Mouse (Mus musculus): ENCODE results near the gene Oca2. TPM values are rescaled to one million over a fixed set of nuclear protein-coding genes. Genes with fewer than 3 reads are reported as not detected.

Gene Oca2
- total RNA-seq, 2 experiments from 2014 or later, result not detected

GRCm38 (mm10) chr7:56356658-56357342, 117.2 kb downstream of the Oca2 start:
- ATAC-seq (replicated peaks; ENCODE audit: low FRiP score, low TSS enrichment, poor library complexity, severe bottlenecking), result no peak

- ATAC-seq (replicated peaks; ENCODE audit: low FRiP score, low TSS enrichment, poor library complexity, severe bottlenecking), result no peak
Measured at GRCm38 (mm10) chr7:56381750-56382421, 142.3 kb downstream of the Oca2 start.

- no peak for ATAC-seq (replicated peaks; ENCODE audit: low FRiP score, low TSS enrichment, poor library complexity, severe bottlenecking)
Measured at GRCm38 (mm10) chr7:56382706-56383105, 143.1 kb downstream of the Oca2 start.

- no peak for ATAC-seq (replicated peaks; ENCODE audit: low FRiP score, low TSS enrichment, poor library complexity, severe bottlenecking)
Measured at GRCm38 (mm10) chr7:56388295-56388694, 148.7 kb downstream of the Oca2 start.

- ATAC-seq (replicated peaks; ENCODE audit: low FRiP score, low TSS enrichment, poor library complexity, severe bottlenecking), result no peak
Measured at GRCm38 (mm10) chr7:56418182-56418836, 178.7 kb downstream of the Oca2 start.

- ATAC-seq (replicated peaks; ENCODE audit: low FRiP score, low TSS enrichment, poor library complexity, severe bottlenecking), result no peak
Measured at GRCm38 (mm10) chr7:56419253-56419844, 179.8 kb downstream of the Oca2 start.

- no peak for ATAC-seq (replicated peaks; ENCODE audit: low FRiP score, low TSS enrichment, poor library complexity, severe bottlenecking)
Measured at GRCm38 (mm10) chr7:56421946-56422345, 182.4 kb downstream of the Oca2 start.

GRCm38 (mm10) chr7:56423548-56423947, 184.0 kb downstream of the Oca2 start:
- ATAC-seq (replicated peaks; ENCODE audit: low FRiP score, low TSS enrichment, poor library complexity, severe bottlenecking), result no peak

GRCm38 (mm10) chr7:56460814-56461520, 221.4 kb downstream of the Oca2 start:
- ATAC-seq (replicated peaks; ENCODE audit: low FRiP score, low TSS enrichment, poor library complexity, severe bottlenecking), result no peak

- ATAC-seq (replicated peaks; ENCODE audit: low FRiP score, low TSS enrichment, poor library complexity, severe bottlenecking), result no peak
Measured at GRCm38 (mm10) chr7:56498242-56498641, 258.7 kb downstream of the Oca2 start.

- no peak for ATAC-seq (replicated peaks; ENCODE audit: low FRiP score, low TSS enrichment, poor library complexity, severe bottlenecking)
Measured at GRCm38 (mm10) chr7:56499319-56499718, 259.8 kb downstream of the Oca2 start.

- no peak for ATAC-seq (replicated peaks; ENCODE audit: low FRiP score, low TSS enrichment, poor library complexity, severe bottlenecking)
Measured at GRCm38 (mm10) chr7:56499767-56500166, 260.2 kb downstream of the Oca2 start.

- ATAC-seq (replicated peaks; ENCODE audit: low FRiP score, low TSS enrichment, poor library complexity, severe bottlenecking), result no peak
Measured at GRCm38 (mm10) chr7:56500438-56500837, 260.9 kb downstream of the Oca2 start.

GRCm38 (mm10) chr7:56518581-56518980, 279.0 kb downstream of the Oca2 start:
- ATAC-seq (replicated peaks; ENCODE audit: low FRiP score, low TSS enrichment, poor library complexity, severe bottlenecking), result no peak

- no peak for ATAC-seq (replicated peaks; ENCODE audit: low FRiP score, low TSS enrichment, poor library complexity, severe bottlenecking)
Measured at GRCm38 (mm10) chr7:56519741-56520140, 280.2 kb downstream of the Oca2 start.

- ATAC-seq (replicated peaks; ENCODE audit: low FRiP score, low TSS enrichment, poor library complexity, severe bottlenecking), result no peak
Measured at GRCm38 (mm10) chr7:56534856-56535255, 295.3 kb downstream of the Oca2 start.

GRCm38 (mm10) chr7:56549226-56549625, 309.7 kb downstream of the Oca2 start:
- ATAC-seq (replicated peaks; ENCODE audit: low FRiP score, low TSS enrichment, poor library complexity, severe bottlenecking), result no peak

- ATAC-seq (replicated peaks; ENCODE audit: low FRiP score, low TSS enrichment, poor library complexity, severe bottlenecking), result no peak
Measured at GRCm38 (mm10) chr7:56551804-56552203, 312.2 kb downstream of the Oca2 start.

Data from megakaryocyte-erythroid progenitor cell, adult 5-6 weeks (primary cell).